Mouse (Mus musculus): ENCODE measurements around the gene Eci1.

Gene Eci1

DNA sequence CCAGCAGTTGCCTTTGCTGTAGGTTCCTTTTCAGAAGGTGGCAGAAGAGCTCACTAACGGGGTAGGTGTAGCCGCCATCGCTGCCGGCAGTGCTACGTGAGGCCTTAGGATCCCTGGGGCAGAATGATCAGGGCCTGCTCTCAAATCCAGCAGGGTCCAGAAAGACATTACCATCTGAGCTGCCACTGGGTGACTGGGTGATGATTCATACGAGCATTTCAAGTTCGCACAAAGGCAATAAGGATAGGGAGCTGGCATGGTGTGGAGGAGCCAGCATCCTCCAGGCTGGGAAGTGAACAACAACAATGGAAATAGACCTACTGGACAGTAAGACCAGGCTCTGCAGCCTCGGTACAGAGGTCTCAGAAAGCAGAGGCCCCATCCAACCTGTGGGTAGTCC, 13.9 kb downstream of the Eci1 start:
- no peak for DNase-seq (ENCODE audit: low read depth)

DNA sequence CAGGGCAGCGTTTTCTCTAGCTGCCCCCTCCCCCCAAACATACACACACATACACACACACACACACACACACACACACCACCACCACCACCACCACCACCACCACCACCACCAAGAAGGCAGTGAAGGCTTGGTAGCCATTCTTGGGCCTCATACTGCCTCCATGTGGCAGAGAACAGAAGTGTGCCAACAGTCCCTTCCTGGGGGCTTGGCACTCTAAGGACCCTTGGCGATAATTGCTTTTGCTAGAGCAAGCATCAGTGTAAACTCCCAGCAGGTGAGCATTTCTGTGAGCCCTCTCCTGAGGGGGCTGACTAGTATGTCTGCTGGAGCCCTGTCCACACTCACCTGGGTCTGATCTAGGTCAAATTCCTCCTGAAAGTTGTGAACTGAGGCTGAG, 14.7 kb downstream of the Eci1 start:
- DNase-seq (ENCODE audit: low read depth): no peak

DNA sequence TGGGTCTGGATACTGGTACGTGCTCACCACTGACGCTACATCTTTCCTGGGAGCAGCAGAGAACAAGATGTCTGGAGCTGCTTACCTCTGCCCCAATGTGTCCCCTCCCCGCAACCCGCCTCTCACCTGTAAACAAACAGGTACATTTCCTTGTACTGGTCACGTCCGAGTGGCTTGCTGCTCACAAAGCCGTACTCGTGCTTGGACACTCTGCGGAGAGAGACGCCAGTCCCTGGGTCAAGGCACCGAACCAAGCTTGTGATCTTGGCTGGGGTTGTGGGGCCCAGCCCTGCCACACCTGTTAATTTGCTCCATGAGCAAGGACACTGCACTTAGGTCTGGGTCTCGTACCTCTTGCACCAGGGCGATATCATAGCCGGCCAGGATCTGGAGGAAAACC, 15.7 kb downstream of the Eci1 start:
- DNase-seq (ENCODE audit: low read depth): no peak

DNA sequence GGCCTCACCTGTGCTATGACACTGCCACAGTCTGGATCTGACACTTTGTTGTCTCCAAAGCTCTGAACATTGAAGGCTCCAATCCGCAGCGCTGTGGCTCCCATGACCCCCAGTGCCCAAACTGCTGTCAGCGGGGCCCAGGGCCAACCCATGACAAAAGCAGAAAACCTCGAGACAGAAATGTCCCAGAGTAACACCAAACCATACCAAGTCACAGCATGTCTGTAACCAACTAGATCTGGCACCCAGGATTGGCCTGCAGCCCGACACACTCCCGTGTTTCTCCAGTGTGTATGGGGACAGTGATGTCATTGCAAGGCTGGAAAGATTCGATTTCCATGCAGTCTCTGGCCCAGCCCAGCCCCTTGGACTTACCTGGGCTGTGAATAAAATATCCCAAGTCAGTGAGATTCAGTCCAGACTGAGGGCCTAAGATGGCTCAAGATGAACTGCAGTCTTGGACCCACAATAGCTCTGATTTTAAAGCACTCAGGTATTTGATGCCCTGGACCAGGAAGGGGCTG, 16.3 kb downstream of the Eci1 start, which contains the start of gene Dnase1l2:
Gene Dnase1l2 (minus strand): TSS at position 474 of the 524 bp plus-strand sequence.
- DNase-seq (ENCODE audit: low read depth): no peak

DNA sequence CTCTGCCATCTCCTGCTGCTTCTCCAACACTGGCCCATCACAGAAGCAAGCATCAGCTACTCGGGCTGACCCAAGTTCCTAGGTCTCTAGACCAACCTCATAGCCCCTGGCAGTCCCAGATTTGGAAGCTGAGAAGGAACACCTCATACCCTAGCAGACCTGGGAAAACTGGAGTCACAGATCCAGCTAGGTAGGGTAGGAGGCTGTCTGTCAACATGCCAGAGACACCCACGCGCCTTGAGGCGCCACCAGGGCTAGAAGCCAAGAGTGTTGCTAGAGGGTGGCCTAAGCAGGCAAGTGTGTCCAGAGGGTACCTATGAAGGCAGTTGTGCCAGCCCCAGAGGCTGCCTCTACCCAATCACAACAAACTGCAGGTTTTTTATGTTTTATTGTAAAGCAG, 17.0 kb downstream of the Eci1 start:
- no peak for DNase-seq (ENCODE audit: low read depth)

DNA sequence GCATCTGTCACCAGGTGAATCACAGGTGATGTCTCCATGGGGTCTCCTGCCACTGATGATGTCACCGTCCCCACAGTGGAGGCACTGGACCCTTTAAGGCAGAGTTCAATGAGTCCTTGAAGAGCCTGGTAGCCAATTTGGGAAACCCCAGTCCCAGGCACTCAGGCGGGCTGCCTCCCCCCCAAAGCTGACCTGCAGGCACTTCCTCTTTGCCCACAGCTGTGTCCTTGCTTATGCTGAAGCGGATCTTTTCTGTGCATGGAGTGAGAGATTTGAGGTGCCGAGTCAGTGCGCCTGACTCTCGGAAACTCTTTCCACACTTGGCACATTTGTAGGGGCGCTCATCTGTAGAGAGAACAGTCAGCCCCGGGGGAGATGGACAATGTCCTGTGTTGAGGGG, 20.1 kb downstream of the Eci1 start:
- DNase-seq (ENCODE audit: low read depth): no peak

DNA sequence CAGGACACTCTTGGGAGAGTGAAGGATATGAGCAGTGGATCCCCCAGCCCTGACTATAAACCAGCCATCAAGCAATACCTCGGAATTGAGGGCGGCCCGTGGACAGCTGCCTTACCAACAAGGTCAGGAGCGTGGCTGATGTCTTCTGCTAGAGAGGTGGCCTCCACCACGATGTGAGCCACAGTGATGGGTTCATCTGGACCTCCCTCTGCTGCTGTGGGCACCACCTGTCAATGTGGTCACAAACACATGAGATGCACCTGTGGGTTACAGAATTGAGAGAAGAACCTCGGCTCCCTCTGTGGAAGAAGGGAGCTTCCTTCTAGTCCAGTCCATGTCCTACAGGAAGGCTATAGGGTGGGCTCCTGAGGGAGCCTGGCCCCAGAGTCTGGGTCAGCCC, 23.1 kb downstream of the Eci1 start:
- DNase-seq (ENCODE audit: low read depth): no peak

DNA sequence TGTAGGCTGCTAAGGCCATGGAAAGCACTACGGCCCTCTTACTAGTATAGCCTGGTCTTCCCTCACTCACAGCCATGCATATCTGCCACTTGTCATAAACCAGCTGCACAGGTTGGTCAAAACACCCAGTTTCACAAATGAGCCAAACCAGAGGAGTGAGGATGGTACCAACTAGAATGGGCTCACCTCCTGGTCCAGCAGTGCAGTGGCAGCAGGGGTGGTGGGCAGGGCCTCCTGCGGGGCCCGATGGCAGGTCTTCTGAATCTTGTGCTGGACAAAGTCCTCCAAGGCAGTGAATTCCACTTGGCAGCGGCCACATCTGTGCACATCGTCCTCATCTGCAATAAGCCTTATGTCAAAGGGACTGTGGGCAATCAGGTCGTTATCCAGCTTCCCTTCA, 24.8 kb downstream of the Eci1 start:
- DNase-seq (ENCODE audit: low read depth): no peak

DNA sequence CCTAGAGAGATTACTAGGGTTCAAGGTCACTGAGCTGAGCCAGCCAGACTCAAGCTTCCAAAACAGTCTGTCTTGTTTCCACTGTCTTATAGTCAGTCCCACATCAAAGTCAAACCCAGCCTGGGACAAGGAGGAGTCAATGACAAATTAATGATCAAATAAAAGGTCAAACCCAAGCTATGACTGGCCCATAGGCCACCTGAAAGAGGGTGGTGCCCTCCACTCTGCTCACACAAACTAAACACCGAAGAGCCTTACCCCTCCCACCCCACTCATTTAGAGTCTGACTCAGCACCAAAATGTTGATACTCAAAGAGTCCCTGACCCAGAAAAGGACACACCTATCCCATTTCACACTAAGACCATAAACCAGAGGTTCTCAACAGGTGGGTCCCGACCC, 26.9 kb downstream of the Eci1 start:
- peak; percentile 69 for DNase-seq (ENCODE audit: low read depth)

DNA sequence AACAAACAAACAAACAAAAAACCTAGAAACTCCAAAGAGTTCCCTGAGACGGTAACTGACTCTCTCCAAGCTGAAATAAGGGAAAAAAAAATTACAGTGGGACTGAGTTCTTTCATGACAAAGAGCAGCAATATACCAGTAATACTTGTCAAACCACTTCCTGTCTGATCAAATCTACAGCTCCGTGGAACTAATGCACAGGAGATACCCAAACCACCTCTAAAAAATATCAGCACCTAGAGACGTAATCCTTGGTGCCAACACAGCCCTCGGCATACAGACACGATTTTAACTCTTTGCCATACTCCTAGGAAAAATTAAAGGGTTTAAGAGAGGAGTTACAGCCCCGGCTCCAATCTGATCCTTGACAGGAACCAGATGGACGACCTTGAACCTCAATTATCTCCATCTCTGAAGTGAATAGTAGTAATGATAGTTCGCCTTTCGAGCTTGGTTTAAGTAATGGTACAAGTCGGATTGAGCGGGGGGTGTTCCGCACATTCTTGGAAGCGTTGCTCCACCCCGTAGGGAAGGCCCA, 27.8 kb downstream of the Eci1 start:
- peak; percentile 87 for DNase-seq (ENCODE audit: low read depth)

DNA sequence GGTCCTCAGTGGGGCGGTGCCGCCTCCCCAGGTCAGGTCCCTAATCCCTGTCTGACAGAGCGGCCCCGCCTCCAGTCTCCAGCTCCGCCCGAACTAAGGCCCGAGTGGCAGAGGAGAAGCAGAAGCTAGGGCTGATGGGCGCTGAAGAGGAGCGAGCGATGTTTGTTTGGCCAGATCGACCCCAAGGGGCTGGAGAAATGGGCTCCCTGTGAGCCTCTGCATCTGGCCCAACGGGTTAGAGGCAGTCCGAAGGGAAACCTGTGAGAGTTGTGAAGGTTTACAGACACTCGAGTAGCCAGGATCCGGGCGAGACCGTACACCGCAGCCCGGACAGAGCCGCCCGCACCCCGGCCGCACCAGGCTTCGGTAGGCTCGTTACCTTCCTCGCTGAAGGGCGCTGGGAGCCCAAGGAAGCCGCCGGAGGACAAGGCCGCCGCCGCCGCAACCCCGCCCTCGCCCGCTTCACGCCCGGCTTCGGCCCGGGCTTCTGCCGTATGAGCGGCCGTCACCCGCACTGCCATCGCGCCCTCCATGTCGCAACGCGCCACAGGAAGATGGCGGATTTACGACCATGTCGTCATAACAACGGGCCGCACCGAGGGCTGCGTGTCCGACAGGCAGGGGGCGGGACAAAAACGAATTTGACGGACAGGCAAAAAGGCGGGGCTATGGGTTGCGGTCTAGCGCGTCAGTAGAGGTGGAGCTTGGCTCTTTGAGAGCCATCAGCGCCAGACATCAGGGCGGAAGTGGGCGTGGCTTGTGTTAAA, 28.5 kb downstream of the Eci1 start:
- DNase-seq (ENCODE audit: low read depth): peak; percentile 100

DNA sequence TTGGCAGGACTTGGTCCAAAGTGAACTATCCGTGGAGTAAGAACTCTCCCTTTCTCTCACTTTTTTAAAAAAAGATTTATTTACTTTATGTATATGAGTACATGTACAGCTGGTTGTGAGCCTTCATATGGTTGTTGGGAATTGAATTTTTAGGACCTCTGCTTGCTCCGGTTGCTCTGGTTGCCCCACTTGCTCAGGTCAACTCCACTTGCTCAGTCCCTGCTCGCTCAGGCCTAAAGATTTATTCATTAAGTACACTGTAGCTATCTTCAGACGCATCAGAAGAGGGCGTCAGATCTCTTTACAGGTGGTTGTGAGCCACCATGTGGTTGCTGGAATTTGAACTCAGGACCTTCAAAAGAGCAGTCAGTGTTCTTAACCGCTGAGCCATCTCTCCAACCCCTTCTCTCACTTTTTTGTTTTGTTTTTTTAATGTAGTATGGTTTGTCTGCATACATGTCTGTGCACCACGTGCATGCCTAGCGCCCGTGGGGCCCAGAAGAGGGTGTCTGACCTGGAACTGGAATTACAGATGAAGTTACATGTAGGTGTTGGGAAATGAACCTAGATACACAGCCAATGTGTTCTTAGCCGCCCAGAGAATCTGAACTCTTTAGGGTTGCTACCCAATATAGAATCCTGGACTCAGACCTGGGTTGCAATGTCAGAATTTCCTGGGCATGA, 29.2 kb downstream of the Eci1 start:
- DNase-seq (ENCODE audit: low read depth): peak; percentile 43

DNA sequence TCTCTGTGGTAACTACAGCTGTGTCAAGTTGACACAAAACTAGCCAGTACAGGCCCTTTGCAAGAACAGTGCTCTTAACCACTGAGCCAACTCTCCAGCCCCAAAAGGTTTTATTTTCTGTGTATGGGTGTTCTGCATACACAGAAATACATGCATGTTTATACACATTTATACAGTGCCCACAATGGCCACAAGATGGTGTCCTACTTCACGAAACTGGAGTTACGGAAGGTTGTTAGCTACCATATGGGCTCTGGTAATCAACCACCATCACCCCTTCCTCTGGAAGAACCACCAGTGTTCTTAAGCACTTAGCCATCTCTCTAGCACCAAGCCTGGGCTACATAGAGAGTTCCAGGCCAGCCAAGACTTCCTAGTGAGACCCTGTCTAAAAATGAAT, 35.1 kb downstream of the Eci1 start:
- DNase-seq (ENCODE audit: low read depth): peak; percentile 81

DNA sequence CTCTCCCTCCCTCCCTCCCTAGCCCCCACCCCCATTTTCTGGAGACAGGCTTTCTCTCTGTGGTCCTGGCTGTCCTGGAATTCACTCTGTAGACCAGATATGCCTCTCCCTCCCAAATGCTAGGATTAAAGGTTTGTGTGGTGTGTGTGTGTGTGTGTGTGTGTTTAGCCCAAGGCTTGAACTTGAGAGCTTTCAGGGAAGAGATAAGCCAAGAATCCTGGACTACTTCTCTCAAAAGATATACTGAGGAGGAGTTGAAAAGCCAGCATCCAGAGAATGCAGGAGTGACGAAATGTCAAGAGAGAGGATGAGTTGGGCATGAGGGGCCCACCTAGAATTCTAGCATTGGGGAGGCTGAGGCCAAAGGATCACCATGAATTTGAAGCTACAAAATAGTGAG, 36.5 kb downstream of the Eci1 start:
- DNase-seq (ENCODE audit: low read depth): no peak

DNA sequence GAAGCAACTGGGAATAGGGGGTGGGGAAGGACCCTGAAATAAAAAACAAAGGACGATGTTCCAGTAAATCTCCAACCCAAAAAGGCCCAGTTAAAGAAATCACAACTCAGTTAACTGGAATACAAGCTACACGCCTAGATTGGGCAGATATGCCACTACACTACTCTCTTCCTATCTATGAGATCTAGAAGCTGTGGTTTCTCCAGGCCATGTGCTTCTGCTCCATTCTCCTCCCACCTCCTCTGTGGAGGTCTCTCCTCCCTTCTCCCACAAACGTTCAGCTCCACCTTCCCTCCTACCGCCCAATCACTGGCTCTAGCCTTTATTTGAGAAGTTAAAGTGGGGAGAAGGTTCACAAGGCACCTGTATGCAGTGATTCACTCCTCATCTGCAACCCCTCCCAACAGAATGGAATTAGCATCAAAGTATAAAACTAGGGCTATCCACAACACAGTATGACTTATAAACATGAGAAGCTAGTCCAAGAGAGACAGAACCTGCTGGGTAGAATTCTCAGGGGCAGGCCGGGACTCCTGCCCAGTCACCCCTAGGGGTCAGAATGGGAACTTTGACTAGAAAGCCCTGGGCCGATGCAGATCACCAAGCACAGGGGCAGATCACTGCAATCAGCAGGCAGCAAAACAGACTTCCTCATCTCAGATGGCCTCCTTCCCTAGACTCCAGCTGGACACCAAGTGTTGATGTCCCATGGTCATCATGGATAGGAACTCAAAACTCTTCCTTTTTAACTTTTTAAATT, 37.1 kb downstream of the Eci1 start:
- peak; percentile 50 for DNase-seq (ENCODE audit: low read depth)

DNA sequence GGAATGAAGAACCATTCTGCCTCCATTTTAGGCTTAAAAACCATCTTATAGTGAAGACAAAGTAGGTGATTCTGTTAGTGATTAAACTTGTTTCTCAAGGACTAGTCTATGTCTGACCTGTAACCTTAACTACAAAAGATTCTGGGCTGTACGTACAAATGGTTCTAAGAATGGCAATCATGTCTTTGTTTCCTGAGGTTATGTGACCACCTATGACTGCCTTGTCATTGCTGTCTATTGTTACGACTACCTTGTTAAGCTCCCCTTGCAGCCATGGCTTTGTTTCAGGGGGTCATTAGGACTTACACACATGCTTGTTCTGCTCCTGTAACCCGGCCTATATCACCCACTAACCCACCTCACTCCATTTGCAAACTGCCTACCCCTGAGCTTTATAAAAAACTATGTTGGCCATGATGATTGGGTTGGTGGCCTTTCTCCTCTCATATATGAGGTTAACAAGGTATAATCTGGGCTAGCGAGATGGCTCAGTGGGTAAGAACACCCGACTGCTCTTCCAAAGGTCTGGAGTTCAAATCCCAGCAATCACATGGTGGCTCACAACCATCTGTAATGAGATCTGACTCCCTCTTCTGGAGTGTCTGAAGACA, 42.3 kb downstream of the Eci1 start:
- DNase-seq (ENCODE audit: low read depth): peak; percentile 19

DNA sequence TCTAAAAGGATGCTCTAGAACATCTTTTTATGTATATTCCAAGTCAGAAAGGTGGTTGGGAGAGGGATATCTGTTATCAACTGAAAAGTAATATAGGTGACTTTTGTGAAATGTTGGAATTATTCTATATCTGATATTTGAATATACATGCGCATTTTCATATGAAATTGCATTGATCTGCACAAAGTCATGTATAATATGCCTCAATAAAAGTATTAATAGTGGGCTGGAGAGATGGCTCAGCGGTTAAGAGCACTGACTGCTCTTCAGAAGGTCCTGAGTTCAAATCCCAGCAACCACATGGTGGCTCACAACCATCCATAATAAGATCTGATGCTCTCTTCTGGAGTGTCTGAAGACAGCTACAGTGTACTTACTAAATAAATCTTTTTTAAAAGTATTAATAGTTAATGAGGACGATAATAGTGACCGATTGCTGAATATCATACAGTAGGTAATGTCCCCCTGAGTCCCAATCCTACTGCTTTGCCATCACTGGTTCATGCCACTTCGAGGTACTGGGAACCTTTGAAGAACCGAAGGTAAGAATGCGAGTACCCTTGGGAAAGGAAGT, 43.0 kb downstream of the Eci1 start:
- DNase-seq (ENCODE audit: low read depth): peak; percentile 17

DNA sequence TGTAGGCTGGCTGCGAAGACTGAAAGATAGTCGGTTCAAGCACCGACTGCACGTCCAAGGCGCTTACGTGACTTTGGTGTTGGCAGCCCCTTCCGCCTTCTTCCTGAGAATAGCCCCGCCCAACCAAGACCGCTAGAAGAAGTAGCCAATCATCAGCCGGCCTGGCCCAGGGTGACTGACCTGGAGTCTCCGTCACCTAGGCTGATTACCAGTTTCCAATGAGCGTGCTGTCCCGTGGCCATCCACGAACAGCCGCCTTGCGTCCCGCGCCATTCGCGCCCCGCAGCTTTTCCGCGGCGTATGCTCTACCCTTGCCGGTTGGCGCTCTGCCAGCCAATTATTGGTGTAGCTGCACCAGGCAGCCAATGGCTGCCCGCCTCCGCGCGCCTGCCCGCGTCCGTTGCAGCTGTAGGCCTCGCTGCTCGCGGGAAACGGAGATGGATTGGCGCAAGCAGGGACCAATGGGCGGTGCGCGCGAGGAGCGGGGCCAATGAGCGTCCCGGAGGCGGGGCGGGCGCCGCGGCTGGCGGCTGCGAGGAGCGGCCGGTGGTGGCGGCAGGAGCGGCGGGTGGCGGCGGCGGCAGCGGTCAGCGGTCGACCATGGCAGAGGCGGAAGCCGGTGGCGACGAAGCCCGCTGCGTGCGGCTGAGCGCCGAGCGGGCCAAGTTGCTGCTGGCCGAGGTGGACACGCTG, 43.6 kb downstream of the Eci1 start, which contains the start of the genes E4f1 and Pgp:
Gene E4f1 (minus strand): TSS at position 404 of the 693 bp plus-strand sequence.
Gene Pgp (plus strand): TSS at position 483 of the 693 bp plus-strand sequence.
- DNase-seq (ENCODE audit: low read depth): peak; percentile 99

DNA sequence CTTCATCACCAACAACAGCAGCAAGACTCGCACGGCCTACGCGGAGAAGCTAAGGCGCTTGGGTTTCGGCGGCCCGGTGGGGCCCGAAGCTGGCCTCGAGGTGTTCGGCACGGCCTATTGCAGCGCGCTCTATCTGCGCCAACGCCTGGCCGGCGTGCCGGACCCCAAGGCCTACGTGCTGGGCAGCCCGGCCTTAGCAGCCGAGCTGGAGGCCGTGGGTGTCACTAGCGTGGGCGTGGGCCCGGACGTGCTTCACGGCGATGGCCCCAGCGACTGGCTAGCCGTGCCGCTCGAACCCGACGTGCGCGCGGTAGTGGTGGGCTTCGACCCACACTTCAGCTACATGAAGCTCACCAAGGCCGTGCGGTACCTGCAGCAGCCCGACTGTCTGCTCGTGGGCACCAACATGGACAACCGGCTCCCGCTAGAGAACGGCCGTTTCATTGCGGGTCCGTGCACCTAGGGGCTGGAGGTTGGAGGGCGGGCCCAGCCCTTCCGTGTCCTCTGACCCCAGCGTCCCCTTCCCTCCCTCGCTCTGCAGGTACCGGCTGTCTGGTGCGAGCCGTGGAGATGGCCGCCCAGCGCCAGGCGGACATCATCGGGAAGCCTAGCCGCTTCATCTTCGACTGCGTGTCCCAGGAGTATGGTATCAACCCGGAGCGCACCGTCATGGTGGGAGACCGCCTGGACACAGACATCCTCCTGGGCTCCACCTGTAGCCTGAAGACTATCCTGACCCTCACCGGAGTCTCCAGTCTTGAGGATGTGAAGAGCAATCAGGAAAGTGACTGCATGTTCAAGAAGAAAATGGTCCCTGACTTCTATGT, 44.5 kb downstream of the Eci1 start:
- DNase-seq (ENCODE audit: low read depth): peak; percentile 44

DNA sequence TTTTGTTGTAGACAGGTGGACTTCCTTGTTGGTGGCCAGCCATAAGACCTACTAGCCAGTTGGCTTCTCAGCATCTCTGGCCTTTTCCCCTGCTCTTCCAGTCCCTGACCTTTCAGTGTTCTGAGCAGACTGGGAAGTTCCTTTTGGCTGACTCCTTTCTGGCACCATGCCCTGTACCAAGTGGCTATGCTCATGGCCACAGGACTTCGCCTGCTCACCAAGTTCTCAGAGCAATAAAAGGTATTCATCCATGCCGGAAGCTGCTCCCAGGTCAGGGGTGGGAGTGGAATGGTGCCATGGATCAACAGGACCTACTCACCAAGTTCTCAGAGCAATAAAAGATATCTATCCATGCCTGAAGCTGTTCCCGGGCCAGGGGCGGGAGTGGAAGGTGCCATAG, 46.1 kb downstream of the Eci1 start:
- no peak for DNase-seq (ENCODE audit: low read depth)
